Mouse (Mus musculus) ES-Bruce4 (cell line): ENCODE measurements around the gene Zfp704.

ENCODE experiments used
- CTCF ChIP-seq: IDR thresholded peaks from one replicate; pipeline ENCODE4 v1.8.1; 2011; ENCODE audit warnings: low read depth, low read length
- EP300 ChIP-seq: IDR thresholded peaks from 2 replicates; pipeline ENCODE4 v1.6.1; 2011; ENCODE audit warnings: low read depth, low read length; ENCODE audit not compliant: insufficient read depth
- POLR2A ChIP-seq: IDR thresholded peaks from one replicate; pipeline ENCODE4 v1.8.1; 2011; ENCODE audit warnings: low read length; ENCODE audit not compliant: insufficient read depth

GRCm38 (mm10) chr3:9485506-9485905, 124.4 kb downstream of the Zfp704 start:
- no peak for TF ChIP-seq CTCF
- no peak for TF ChIP-seq EP300
- TF ChIP-seq POLR2A = no peak
